Mouse (Mus musculus) MN1 (cell line): ENCODE results near the gene B4galnt4.
"Not testable (repeated sequence)": the region's sequence is repeated elsewhere in the genome, so short reads cannot be mapped to it uniquely, and the experiment has no call there.

Experiments
- DNase-seq: peaks from one replicate; pipeline ENCODE4 v3.0.0-alpha.2; 2016; ENCODE audit warnings: low spot score

Gene B4galnt4

GRCm38 (mm10) chr7:141060426-141061242 lies at the start of gene B4galnt4:
Gene B4galnt4, plus strand, starts transcription at chr7:141061104.
- peak; percentile 88 for DNase-seq

DNA sequence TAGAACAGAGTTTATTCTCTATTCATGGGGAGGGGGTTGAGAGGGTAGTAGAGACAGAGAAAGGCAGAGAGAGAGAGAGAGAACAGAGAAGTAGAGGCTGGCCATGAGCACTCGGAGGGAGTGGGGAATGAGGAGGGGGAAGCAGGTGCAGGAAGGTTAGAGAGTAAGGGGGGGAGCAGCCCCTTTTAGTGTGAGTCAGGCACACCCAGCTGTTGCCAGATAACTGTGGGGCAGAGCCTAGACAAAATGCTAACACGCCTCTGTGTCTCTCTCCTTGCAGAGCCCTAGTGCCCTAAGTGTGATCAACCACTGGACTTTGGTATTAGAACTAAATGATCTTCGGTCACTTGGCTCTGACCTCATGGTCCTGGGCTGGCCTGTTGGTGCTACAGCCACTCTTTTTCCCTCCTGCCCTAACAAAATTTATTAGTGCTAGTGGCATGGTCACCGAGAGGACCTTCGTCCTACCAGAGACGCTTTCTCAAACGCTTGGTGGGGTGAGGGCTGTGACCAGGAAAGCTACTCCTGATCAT lies 49.6 kb upstream of the B4galnt4 start:
- no peak for DNase-seq

- DNase-seq, result no peak
Observed at GRCm38 (mm10) chr7:141016707-141017697, 43.9 kb upstream of the B4galnt4 start.

DNA sequence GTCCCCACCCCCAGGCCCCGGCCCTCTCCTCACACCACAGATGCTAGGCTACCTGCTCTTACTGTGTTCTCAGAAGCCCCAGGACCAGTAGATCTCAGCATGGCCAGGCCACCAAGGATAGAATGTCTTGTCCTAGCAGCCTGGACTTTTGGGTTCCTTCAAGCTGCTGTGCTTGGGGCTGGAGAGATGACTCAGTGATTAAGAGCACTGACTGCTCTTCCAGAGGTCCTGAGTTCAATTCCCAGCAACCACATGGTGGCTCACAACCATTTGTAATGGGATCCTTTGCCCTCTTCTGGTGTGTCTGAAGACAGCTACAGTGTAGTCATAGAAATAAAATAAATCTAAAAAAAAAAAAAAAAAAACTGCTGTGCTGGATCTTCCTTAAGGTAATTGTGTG lies 43.1 kb upstream of the B4galnt4 start, which contains the start of gene Ifitm6:
TSS of gene Ifitm6 (minus strand) at position 101 of the 400 bp plus-strand sequence.
- not testable (repeated sequence) for DNase-seq

DNA sequence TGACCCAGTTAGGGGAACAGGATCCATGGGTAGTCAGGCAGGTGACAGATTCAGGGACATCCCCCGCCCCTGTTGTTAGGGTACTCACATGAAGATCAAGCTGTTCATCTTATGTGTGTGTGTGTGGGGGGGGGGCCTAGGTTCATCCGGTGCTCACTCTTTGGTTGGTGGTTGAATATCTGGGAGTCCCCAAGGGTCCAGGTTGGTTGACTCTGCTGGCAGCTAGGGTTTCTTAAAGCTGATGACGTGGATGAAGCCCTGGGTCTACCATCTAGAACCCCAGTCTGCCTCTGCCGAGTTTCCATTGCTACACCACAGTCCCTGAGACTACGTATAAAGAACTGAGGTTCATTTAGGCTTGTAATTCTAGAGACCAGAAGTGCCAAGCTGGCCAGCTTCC lies 41.9 kb upstream of the B4galnt4 start:
- no peak for DNase-seq

DNA sequence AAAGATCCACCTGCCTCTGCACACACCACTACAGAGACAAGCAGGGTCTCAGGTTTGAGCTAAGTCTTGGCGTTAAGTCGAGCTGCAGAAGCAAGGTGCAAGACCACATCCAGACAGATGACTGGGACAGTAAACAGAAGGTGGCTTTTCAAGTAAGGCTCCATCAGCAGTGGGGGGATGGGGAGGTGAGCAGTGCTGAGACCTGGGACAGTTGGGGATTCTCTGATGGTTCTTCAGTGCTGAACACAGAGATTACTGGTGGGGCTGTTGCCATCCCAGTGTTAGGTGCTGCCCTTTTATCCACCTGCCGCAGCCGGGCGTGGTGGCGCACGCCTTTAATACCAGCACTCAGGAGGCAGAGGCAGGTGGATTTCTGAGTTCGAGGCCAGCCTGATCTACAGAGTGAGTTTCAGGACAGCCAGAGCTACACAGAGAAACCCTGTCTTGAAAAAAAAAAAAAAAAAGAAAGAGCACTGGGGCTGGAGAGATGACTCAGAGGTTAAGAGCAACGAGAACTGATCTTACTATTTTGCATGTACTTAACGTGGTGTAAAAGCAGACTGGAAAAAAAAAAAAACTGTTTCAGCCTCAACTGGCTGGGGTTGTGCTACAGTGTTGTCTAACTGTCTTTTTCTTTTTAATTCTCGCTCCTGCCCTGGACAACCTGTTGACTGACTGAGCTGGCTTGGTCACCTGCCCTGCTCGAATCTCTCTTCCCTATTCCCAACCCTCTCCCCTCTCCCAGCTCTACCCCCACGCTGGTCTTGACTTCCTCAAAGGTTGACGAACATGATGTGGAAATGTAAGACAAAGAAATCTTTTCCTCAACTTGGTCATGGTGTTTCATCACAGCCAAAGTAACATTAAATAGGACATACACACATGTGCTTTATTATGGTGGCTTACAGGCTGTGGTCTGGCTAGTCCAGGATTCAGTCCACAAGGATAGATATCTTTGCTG lies 39.1 kb upstream of the B4galnt4 start:
- DNase-seq, result no peak

DNA sequence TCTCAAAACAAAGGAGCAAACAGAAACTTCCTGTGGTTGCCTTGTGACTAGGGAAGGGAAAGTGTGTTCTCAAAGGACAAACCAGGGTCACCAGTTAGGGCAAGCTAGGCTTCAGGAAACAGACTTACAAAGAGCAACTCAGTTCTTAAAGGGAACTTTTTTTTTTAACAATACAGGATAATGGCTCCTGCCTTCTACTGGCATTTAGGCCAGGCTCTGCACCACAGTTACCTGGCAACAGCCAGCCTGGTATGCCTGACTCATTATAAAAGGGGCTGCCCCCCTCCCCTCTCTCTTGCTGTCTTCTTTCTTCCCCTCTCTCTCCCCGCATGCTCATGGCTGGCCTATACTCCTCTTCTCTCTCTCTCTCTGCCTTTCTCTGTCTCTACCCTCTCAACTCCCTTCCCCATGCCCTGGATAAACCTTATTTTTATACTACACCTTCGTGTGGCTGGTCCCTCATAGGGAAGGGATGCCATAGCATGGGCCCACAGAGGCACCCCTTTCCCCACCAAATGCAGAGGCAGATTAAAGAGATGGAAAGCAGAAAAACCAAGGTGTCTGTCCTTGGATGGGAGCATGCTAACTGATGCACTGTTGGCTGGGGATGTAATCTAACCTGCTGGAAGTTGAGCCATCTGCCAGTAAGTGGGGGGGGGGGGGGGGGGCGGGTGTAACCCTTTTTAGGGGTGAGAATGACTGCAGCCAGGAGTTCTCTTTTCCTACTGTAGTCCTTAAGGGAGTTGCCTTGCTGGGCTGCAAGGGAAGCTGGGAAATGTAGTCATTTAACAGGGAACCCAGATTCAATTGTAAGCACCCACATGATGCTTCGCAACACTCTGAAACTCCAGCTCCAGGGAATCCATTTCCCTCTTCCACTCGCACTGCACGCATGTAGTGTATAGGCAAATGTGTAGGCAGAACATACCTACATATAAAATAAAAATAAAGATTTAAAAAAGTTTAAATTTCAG lies 35.8 kb upstream of the B4galnt4 start:
- peak; percentile 65 for DNase-seq

GRCm38 (mm10) chr7:141026097-141026739 lies 34.7 kb upstream of the B4galnt4 start:
- peak; percentile 14 for DNase-seq

DNA sequence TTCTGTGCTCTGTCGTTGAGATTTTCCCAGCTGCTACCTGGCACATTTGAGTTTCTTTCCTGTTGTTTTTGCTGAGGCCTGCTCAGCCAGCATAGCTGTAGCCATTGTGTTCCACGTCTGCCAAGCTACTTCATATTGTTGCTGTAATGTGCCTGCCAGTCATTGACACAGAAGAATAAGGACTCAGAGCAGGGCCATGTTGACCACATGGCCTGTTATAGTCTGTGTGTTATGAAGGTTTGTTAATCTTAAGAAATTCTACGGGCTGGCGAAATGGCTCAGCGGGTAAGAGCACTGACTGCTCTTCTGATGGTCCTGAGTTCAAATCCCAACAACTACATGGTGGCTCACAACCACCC lies 34.2 kb upstream of the B4galnt4 start:
- DNase-seq, result no peak

DNA sequence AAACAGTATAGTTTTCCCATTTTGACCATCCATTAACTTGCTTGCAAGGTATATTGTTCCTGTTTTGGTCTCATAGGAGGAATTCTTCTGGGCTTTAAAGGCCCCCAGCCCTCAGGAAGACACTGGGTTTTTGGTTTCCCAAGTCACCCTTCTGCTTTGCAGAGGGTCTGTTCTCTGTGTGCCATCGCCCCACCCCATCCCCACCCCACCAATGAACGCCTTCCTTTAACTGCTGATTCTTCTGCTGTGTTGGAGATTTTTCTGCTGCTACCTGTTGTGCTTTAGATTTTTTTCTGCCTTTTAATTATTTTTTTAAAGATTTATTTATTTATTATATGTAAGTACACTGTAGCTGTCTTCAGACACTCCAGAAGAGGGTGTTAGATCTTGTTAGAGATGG lies 32.1 kb upstream of the B4galnt4 start, which contains the start of gene Gm17387:
TSS of gene Gm17387 (plus strand) at position 301 of the 400 bp plus-strand sequence.
- no peak for DNase-seq

DNA sequence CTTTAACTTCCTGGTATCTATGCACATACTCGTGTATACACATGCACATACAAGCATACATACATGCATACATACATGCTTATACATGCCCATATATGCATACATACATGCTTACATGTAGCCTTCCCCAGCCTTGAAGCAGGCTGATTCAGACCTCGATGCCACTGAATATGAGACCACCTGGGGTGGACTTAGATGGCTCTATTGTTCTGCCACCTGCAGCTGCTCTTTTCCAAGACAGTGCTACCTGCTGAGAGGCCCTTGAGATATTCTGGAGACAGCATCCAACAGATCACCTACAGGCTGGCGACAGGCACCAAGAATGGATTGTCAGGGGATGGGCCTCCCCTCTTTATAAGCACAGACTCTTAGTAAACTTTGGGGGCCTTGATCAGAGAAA lies 30.5 kb upstream of the B4galnt4 start:
- no peak for DNase-seq

- DNase-seq, result no peak
Observed at GRCm38 (mm10) chr7:141032458-141033167, 28.3 kb upstream of the B4galnt4 start.

DNA sequence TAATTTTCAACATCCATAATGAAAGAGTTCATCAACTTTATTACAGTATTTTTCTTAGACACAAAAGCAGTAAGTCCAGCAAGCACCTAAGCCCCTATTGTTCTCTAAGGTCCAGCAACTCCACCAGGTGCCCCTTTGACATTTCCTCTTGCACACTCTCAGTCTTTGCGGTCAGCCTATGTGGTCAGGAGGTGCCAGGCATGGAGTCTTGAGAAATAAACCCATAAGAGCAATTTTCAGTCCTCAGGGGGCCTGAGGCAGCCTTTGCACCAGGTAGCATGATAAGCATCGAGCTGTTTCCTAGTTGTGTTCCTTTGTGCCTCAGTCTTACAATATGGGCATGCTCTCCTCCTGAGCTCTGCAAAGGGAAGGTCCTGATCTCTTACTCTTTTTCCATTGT lies 24.3 kb upstream of the B4galnt4 start:
- DNase-seq, result not testable (repeated sequence)

DNA sequence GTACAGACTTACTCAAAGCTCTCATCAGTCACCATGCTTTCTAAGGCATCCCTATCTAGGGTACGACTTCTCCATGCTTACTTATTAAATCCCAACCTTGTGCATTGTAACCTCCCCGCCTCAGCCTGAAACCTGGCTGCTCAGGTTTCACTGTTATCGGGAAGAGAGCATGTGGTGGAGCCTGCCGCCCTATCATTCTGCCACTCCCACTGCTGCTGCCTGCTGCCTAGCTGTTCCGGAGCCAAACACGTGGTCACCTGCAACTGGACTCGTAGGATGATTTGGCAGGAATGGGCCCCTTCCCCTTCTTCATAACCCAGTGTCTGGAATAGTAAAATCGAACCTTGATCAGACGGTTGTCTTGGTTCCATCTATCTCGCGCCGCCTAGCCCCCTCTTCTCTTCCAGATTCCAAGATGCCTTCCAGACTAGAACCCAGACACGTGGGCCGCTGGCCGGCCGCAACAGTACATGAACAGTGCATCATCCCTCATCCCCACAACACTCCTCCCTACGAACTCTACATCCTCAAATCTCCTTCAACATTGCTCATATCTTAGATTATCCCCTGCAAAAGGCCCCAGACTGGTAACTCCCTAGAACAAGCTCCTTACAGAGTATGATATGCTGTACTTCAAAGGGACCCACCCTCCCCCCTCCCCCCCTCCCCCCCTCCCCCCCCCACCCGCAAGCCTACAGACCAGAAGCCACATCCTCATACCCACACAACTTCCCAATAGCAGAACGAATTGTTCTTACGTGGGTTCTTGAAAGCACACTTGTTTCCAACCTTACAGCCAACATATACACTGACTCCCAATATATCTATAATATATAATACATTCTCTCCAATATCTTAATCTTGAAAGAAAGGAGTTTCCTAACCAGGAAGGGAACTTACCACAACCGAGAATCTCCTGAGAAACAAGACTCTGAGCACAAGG lies 22.5 kb upstream of the B4galnt4 start:
- DNase-seq, result no peak

DNA sequence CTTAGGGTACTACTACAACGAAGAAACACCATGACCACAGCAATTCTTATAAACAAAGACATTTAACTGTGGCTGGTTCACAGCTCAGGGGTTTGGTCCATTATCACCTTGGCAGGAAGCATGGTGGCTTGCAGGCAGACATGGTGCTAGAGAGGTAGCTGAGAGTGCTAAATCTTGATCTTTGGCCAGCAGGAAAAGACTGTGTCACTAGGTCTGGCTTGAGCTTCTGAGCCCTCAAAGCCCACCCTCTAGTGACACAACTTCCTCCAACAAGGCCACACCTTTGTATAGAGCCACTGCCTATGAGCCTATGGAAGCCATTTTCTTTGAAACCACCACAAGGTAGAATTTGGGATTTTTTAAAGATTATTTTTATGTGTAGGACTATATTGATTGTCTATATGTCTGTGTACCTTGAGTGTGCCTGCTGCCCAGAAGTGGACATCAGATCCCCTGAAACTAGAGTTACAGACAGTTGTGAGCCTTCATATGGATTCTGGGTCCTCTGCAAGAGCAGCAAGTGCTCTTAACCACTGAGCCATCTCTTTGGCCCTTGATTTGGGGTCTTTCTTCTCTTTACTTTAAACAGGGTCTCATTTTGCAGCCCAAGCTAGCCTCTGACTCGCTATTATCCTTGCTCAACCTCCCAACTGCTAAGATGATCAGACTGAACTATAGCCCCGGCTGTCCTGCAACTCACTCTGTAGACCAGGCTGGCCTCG lies 21.4 kb upstream of the B4galnt4 start:
- no peak for DNase-seq

- no peak for DNase-seq
Observed at GRCm38 (mm10) chr7:141040867-141041606, 19.9 kb upstream of the B4galnt4 start.
